Mouse (Mus musculus) mouse embryonic stem cell (cell line): ENCODE measurements at regions not wholly inside any gene's neighbourhood (a gene's known extent, or its start where the extent isn't known, plus 50 kb on each side); places are given as distances from the start of the nearest gene placed in this dataset.

Experiments used
- in situ Hi-C, 2 experiments: fragments of 300-500 bp; cut with MboI; formaldehyde crosslinking; loops; 1 replicate in 1 of 2; 3 replicates in 1 of 2; pipeline ENCODE4 v1.14.3; 2019 to 2020; ENCODE audit warnings: low sequenced_read_pairs in 2 of 2, low pct_unique_long_range_greater_than_20kb in 1 of 2, mixed read lengths in 1 of 2; ENCODE audit not compliant: unreplicated experiment in 1 of 2

DNA sequence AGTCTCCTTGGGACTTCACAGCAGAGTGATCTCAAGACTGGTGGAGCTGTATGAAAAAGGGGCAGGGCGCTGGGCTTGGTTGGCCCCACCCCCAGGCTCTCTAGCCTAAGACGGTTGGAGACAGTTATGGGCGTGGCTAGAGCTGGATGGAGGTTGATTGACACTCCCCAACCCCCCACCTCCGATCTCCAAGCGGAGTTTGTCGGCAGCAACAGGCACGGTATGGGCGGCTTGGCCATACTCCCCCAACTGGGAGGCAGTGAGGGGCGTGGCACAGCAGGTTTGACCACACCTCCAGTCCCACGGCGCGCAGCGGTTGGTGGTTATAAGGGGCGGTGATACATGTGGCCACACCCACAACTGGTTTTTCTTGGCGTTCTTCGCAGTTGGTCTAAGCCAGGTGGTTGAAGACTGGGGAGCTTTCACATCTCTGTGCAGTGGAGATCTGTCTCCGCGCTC lies 120.8 kb upstream of the Lemd2 start:
- in situ Hi-C loops = loop anchor here in 1 of 2 experiments (5.0 kb wide), 1 partner anchor 52 kb away; no protein-coding TSS in a partner anchor

- in situ Hi-C loops = no loop called here
Observed at GRCm38 (mm10) chr17:27323513-27323912, 119.2 kb upstream of the Lemd2 start.

GRCm38 (mm10) chr17:27322891-27323509 lies 118.7 kb upstream of the Lemd2 start:
- in situ Hi-C loops = no loop called here

DNA sequence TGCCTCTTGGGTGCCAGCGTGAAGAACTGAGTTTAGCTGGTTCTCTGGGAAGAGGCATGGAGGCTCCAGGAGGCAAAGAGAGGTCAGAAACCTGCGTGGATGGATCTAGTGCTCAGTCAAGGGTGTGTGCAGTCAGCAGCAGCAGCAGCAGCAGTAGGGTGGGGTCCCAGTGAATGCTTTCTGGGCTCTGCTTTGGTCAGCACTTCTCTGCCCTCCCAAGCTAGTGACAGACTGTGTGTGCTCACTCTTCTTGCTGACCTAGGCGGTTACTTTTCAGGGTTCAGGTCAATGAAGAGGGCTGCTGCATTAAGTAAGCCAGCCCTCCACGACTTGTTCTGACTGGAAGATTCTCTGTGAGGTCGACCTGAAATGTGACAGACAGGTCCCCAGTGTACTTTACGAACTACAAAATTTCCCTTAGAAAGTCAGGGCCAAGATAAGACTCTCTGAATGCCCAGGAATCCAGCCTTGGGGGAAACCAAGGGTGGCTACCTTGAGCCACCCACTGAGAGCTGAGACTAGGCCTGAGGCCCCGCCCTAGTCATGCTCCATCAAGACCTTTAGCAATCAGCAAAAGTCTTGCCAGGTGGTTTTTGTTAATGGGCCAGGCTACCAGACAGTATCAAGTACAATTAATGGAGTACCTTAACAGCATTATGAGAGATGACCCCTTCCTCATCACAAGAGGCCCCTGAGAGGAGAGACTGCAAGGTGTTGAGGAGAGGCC lies 114.9 kb upstream of the Lemd2 start:
- in situ Hi-C loops = no loop called here

GRCm38 (mm10) chr17:27317576-27318277 lies 113.5 kb upstream of the Lemd2 start:
- in situ Hi-C loops = no loop called here

GRCm38 (mm10) chr17:27316711-27317575 lies 112.7 kb upstream of the Lemd2 start:
- in situ Hi-C loops = no loop called here

- in situ Hi-C loops = no loop called here
Observed at GRCm38 (mm10) chr17:27315947-27316628, 111.8 kb upstream of the Lemd2 start.

DNA sequence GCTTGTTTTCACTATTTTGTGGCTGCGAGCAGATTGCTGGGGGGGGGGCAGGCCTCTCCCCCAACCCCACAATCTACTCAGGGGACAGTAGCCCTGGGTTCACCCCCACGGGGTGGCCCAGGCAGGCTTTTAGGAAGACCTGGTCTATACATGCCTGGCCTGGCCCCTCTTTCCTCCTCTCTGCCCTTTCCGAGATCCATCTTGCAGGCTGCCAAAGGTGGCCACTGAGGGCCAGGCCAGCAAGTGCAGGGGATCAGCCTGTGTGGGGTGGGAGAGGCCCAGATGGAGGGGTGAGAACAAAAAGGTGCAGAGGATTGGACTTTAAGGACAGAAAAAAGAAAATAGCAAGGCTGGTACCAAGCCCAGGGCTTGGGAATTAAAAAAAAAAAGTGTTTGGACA lies 111.2 kb upstream of the Lemd2 start:
- in situ Hi-C loops = no loop called here

- in situ Hi-C loops = no loop called here
Observed at GRCm38 (mm10) chr17:27314821-27315392, 110.6 kb upstream of the Lemd2 start.

DNA sequence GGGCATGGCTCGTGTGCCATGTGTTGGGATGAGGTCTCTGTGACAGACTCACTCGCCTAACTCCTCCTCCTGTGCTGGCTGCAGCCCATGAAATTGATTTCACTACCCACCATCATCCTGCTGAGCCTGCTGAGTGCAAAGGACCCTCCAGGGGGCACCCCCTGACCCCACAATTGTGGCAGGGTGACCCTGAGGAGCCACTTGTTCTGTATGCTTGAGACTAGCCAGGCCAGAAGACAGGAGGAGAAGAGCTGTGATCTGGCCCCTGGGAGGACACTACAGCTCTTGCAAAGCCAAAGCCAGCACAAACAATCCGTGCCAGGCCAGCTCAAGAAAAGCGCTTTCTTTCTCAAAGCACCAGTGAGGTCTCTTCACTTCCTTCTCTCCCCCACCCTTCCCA lies 104.7 kb upstream of the Lemd2 start:
- in situ Hi-C loops = no loop called here

DNA sequence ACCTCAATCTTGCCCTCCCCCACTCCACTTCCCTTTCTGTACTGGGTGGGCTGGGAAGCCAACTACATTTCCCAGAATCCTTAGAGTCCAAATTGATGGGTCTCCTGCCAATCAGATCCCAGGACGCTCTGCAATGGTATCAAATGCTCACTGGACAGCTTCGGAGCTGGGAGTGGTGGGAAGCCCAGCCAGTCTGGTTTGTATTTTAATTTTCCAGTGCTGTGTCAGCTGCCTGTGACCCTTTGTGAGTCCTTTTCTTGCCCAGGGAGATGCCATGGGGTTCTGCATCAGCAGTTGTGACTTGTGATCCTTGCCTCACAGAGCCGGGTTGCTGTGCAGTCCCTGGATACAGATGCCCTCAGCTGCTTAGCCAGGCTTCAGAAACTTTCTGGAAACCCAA lies 100.6 kb upstream of the Lemd2 start:
- in situ Hi-C loops = no loop called here

- in situ Hi-C loops = no loop called here
Observed at GRCm38 (mm10) chr17:27303633-27304479, 99.6 kb upstream of the Lemd2 start.

GRCm38 (mm10) chr17:27303061-27303460 lies 98.8 kb upstream of the Lemd2 start:
- in situ Hi-C loops = no loop called here

DNA sequence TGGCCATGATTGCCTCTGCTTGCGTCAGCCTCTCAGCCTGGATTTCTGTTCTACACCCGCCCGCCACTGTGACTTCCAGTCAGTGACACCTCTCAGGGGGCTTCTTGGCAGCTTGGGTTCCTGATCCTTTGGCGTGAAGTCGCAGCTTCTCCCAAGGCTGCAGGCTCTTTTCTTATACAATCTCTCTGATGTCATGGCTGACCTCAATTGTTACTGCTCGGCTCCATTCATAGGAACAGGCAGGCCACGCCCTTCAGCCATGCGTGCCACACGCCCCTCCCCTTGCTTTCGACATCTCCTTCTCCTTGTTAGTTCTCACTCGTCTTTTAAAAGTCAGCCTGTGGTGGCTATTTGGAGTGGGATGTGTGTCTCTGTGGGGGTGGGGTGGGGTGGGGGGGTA lies 97.1 kb upstream of the Lemd2 start:
- in situ Hi-C loops = no loop called here

GRCm38 (mm10) chr17:27299297-27299696 lies 95.0 kb upstream of the Lemd2 start:
- in situ Hi-C loops = no loop called here

- in situ Hi-C loops = no loop called here
Observed at GRCm38 (mm10) chr17:27298351-27298750, 94.1 kb upstream of the Lemd2 start.

- in situ Hi-C loops = no loop called here
Observed at GRCm38 (mm10) chr17:27296156-27296555, 91.9 kb upstream of the Lemd2 start.
